Mouse (Mus musculus): ENCODE measurements around the gene Ttll10. TPM values are rescaled to one million over a fixed set of nuclear protein-coding genes. Genes with fewer than 3 reads are reported as not detected.
A peak's percentile ranks its signal among the peaks of the same experiment; 100 is the strongest.

Gene Ttll10
- polyA plus RNA-seq, 1 experiment: 3.5 TPM

DNA sequence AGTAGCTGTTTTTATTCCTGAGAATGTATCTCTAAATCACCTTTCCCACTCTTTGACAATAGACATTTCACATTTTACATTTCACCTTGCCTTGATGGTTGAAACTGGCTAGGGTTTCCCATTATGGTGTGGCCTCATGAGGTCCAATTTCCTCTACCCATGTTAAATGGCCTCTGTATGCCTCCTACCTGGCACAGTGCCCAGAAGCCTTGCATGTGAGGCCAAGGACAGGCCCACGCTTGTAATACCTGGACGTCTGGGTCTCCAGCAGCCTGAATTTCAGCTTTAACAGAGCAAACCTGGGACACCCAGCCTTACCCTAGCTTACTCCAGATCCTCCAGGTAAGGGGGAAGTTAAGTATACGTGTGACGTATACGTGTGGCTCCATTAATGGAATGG is 24.1 kb upstream of the Ttll10 start:
- Histone ChIP-seq H3K4me3 (ENCODE audit: control insufficient read depth, insufficient read depth, low read length) (no peak overlapping the region), H3K36me3 (ENCODE audit: control insufficient read depth, insufficient read depth, low read length) (no peaks in the 10 kb centered on the region), H3K4me1 (replicated peaks; ENCODE audit: control insufficient read depth, insufficient read depth, low read length) (peaks cover 6% of the 10 kb centered on the region), H3K27ac (ENCODE audit: control insufficient read depth, insufficient read depth, low read length) (no peak overlapping the region), H3K27me3 (ENCODE audit: control insufficient read depth, insufficient read depth, low read length) (no peaks in the 10 kb centered on the region)
- DNase-seq: no peak
- TF ChIP-seq CTCF (IDR thresholded peaks at IDR 0.05; ENCODE audit: borderline replicate concordance, control insufficient read depth, extremely low read depth, insufficient read depth, low read length, poor library complexity) (no peak), POLR2A (IDR thresholded peaks at IDR 0.05; ENCODE audit: control insufficient read depth, extremely low read depth, insufficient read depth, low read length, poor library complexity) (no peak)
- WGBS: 90% methylated on average over 5 of the region's 5 CpGs

GRCm38 (mm10) chr4:156082621-156083234 is 23.5 kb upstream of the Ttll10 start:
- Histone ChIP-seq H3K27ac (ENCODE audit: control insufficient read depth, insufficient read depth, low read length) (no peak overlapping the region), H3K4me3 (ENCODE audit: control insufficient read depth, insufficient read depth, low read length) (no peak overlapping the region), H3K36me3 (ENCODE audit: control insufficient read depth, insufficient read depth, low read length) (no peaks in the 10 kb centered on the region), H3K4me1 (replicated peaks; ENCODE audit: control insufficient read depth, insufficient read depth, low read length) (peaks cover 12% of the 10 kb centered on the region), H3K27me3 (ENCODE audit: control insufficient read depth, insufficient read depth, low read length) (no peaks in the 10 kb centered on the region)
- WGBS: 80% methylated on average over 4 of the region's 4 CpGs
- DNase-seq: no peak
- no peak for TF ChIP-seq CTCF (IDR thresholded peaks at IDR 0.05; ENCODE audit: borderline replicate concordance, control insufficient read depth, extremely low read depth, insufficient read depth, low read length, poor library complexity)
- TF ChIP-seq POLR2A (IDR thresholded peaks at IDR 0.05; ENCODE audit: control insufficient read depth, extremely low read depth, insufficient read depth, low read length, poor library complexity): no peak

GRCm38 (mm10) chr4:156077499-156078301 is 18.5 kb upstream of the Ttll10 start:
- peak overlapping the region; percentile 93 for H3K27ac ChIP-seq (ENCODE audit: control insufficient read depth, insufficient read depth, low read length)
- 2% methylated on average over 58 of the region's 58 CpGs for WGBS
- H3K4me3 ChIP-seq (ENCODE audit: control insufficient read depth, insufficient read depth, low read length): peak overlapping the region; percentile 51
- TF ChIP-seq CTCF (IDR thresholded peaks at IDR 0.05; ENCODE audit: borderline replicate concordance, control insufficient read depth, extremely low read depth, insufficient read depth, low read length, poor library complexity) (peak; percentile 44; the same call in 1 of the 2 replicates), POLR2A (IDR thresholded peaks at IDR 0.05; ENCODE audit: control insufficient read depth, extremely low read depth, insufficient read depth, low read length, poor library complexity) (peak; percentile 98)
- no peaks in the 10 kb centered on the region for H3K36me3 ChIP-seq (ENCODE audit: control insufficient read depth, insufficient read depth, low read length)
- H3K27me3 ChIP-seq (ENCODE audit: control insufficient read depth, insufficient read depth, low read length): no peaks in the 10 kb centered on the region
- H3K4me1 ChIP-seq (replicated peaks; ENCODE audit: control insufficient read depth, insufficient read depth, low read length): peaks cover 27% of the 10 kb centered on the region
- DNase-seq: peak; percentile 79

DNA sequence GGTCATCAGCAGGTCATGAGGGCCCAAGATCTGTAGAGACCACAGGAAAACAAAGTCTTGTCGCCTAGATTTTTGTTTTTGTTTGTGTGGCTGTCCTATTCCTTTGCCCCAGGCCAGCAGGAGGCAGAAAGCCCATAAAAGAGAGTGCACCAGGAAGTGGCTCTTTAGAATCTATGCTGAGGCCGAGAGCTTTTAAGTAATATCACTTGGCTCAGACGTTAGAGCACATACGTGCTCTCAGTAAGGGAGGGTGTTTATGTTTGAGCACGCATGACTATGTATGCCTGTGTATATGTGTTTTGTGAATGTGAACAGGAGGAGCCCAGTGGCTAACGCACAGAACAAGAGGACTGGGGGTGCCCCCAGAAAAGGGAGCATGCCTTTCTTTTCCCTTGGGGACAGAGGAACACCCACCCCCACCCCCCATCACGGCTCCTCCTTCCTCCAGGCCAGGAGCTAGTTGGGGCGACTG is 17.7 kb upstream of the Ttll10 start:
- no peak for TF ChIP-seq POLR2A (IDR thresholded peaks at IDR 0.05; ENCODE audit: control insufficient read depth, extremely low read depth, insufficient read depth, low read length, poor library complexity)
- peak; percentile 35 for DNase-seq
- Histone ChIP-seq H3K27ac (ENCODE audit: control insufficient read depth, insufficient read depth, low read length) (peak overlapping the region; percentile 93), H3K27me3 (ENCODE audit: control insufficient read depth, insufficient read depth, low read length) (no peaks in the 10 kb centered on the region), H3K4me3 (ENCODE audit: control insufficient read depth, insufficient read depth, low read length) (peak overlapping the region; percentile 51), H3K4me1 (replicated peaks; ENCODE audit: control insufficient read depth, insufficient read depth, low read length) (peaks cover 31% of the 10 kb centered on the region), H3K36me3 (ENCODE audit: control insufficient read depth, insufficient read depth, low read length) (no peaks in the 10 kb centered on the region)
- 3% methylated on average over 8 of the region's 8 CpGs for WGBS

- TF ChIP-seq CTCF (IDR thresholded peaks at IDR 0.05; ENCODE audit: borderline replicate concordance, control insufficient read depth, extremely low read depth, insufficient read depth, low read length, poor library complexity) (no peak), POLR2A (IDR thresholded peaks at IDR 0.05; ENCODE audit: control insufficient read depth, extremely low read depth, insufficient read depth, low read length, poor library complexity) (peak; percentile 7; the same call in 1 of the 2 replicates)
- no peak overlapping the region for H3K4me3 ChIP-seq (ENCODE audit: control insufficient read depth, insufficient read depth, low read length)
- no peak for DNase-seq
- peak overlapping the region; percentile 100 for H3K27ac ChIP-seq (ENCODE audit: control insufficient read depth, insufficient read depth, low read length)
- H3K4me1 ChIP-seq (replicated peaks; ENCODE audit: control insufficient read depth, insufficient read depth, low read length): peaks cover 43% of the 10 kb centered on the region
- H3K27me3 ChIP-seq (ENCODE audit: control insufficient read depth, insufficient read depth, low read length): no peaks in the 10 kb centered on the region
- WGBS: 40% methylated on average over 2 of the region's 2 CpGs
- no peaks in the 10 kb centered on the region for H3K36me3 ChIP-seq (ENCODE audit: control insufficient read depth, insufficient read depth, low read length)
These were observed 11.5 kb upstream of the Ttll10 start for GRCm38 (mm10) chr4:156070716-156071115.

GRCm38 (mm10) chr4:156070276-156070675 is 11.1 kb upstream of the Ttll10 start:
- Histone ChIP-seq H3K27ac (ENCODE audit: control insufficient read depth, insufficient read depth, low read length) (peak overlapping the region; percentile 100), H3K27me3 (ENCODE audit: control insufficient read depth, insufficient read depth, low read length) (no peaks in the 10 kb centered on the region), H3K4me3 (ENCODE audit: control insufficient read depth, insufficient read depth, low read length) (peak overlapping the region; percentile 26), H3K36me3 (ENCODE audit: control insufficient read depth, insufficient read depth, low read length) (no peaks in the 10 kb centered on the region), H3K4me1 (replicated peaks; ENCODE audit: control insufficient read depth, insufficient read depth, low read length) (peaks cover 47% of the 10 kb centered on the region)
- peak; percentile 80 for DNase-seq
- WGBS: 6% methylated on average over 6 of the region's 6 CpGs
- TF ChIP-seq CTCF (IDR thresholded peaks at IDR 0.05; ENCODE audit: borderline replicate concordance, control insufficient read depth, extremely low read depth, insufficient read depth, low read length, poor library complexity): no peak
- peak; percentile 38; the same call in 1 of the 2 replicates for TF ChIP-seq POLR2A (IDR thresholded peaks at IDR 0.05; ENCODE audit: control insufficient read depth, extremely low read depth, insufficient read depth, low read length, poor library complexity)

Measured in thymus, adult 2 months (tissue).